Mouse (Mus musculus) granulocyte monocyte progenitor cell, adult 5-6 weeks (primary cell): Measurements from ENCODE around the gene Bmp2. TPM values are rescaled to one million over a fixed set of nuclear protein-coding genes. Genes with fewer than 3 reads are reported as not detected.

Source experiments
- ATAC-seq: replicated peaks from 2 replicates; pipeline ENCODE4 v1.8.0; 2016; ENCODE audit warnings: mild to moderate bottlenecking, moderate TSS enrichment, inconsistent platforms; ENCODE audit not compliant: poor library complexity, severe bottlenecking
- total RNA-seq, 2 experiments: library from RNA; stranded (forward) in 1 of 2; stranded (reverse) in 1 of 2; fragments of 200-712, 200-1000 nt in 1 of 2; fragments of >200 nt in 1 of 2; fragmentation: Nextera tagmentation in 1 of 2; gene quantifications; 2 replicates each; pipeline ENCODE4 v1.2.3; 2014 to 2017

The Bmp2 gene
- total RNA-seq, 2 experiments from 2014 or later, result not detected

DNA sequence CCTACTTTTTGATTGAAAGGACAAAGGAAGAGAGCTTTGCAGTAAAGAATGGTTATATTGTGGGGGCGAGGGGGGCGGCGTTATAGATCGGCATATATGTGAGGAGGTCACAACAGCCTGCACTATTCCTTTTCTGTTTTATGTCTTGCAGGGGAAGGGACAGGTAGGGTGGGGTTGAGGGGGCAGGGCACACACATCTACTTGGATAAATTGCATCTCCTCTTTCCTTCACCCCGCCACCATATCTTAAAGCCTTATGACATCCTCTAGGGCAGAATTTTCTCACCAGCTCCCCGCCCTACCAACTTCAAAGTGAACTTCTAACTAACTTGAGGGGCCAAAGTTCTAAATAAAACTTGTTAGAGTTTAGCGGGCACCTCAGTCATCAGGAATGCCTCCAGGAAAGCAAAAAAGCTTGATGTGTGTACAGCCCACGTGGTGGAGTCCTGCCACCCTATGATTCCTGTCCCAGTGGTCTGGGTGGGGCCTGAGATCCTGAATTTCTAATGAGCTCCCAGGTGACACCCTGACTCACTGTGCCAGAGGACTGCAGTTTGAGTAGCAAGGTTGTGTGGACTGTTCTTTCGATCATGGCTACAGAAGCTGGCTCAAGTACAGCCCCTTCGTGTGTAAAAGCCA, 12.4 kb downstream of the Bmp2 start:
- no peak for ATAC-seq

DNA sequence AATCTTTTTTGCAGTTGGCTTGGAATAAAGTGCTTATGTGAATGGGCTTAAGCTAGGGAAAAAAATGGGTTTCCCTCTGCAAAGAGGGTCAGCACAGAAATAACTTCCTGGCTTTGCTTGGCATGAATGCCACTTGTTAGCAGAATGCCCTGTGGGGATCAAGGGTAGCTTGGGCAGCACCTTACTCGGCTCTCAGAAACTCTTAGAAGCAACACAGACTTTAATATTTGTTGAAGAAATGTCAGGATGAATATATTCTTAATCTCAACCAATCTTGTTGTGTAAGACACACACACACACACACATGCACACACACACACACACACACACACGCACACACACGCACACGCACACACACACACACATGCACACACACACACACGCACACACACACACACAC, 13.5 kb downstream of the Bmp2 start:
- ATAC-seq, result no peak

DNA sequence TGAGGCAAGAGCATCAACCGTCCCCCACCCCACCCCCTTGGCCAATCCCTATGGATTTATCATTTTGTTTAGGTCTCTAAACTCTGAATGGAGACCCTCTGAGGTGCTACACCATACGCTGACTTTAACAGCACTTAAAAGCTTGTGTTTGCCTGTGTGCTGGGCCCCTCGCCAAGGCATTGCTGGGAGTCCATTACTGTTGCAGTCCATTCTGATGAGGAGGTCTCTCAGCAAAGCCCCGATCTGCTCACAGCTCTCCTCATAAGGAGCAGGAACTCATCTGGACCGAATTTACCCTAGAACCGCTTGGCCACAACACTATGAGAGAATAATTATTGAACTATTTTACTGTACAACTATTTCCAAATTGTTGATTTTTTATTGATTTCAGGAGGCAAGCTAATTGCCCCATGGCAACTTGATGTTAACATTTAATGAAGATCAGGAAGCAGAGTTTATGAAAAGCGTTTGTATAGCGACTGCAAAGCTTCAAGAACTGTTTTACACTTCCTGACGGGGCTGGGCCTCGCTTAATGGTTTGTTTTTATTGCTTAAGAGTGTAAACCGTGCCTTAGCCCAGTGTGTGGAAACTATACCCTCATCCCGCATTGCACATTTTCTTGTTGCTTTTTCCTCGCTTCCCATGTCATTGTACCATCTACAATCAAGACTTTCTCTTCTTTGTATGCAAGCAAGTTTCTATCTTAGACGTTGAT, 14.2 kb downstream of the Bmp2 start:
- ATAC-seq, result peak; percentile 44; the same call in 1 of the 2 replicates

DNA sequence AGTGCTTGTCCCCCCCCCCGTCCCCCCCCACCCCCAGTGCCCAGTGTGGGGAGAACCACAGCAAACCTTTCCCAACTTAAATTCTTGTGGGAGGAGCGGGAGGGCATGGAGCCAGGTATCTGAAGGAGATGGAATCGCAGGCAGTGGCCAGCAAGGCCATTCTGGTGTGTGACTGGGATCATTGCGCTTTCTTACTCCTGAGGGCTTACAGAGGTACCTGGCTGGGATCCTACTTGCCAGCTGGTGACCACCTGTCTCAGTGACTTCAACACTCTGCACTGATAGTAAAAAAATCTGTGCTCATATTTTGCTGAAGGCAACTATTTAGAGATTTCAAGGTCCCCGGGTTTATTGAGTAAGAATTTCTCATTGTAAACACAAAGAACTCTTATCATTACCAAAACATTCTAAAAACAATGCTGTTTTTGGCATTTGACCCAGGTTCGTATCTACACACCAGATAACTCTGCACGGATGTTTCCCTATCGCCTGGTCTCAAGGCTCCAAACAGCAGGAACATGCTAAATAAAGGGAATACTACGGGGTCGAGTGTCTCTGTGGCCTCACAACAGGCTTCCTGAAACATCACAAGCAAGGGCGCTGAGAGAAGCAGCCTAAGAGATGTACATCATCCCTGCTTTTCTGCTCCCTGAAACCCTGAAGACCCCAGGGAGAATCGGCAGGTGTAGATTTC, 39.8 kb downstream of the Bmp2 start:
- no peak for ATAC-seq
